Mouse (Mus musculus): Measurements from ENCODE around the gene Scamp4. TPM values are rescaled to one million over a fixed set of nuclear protein-coding genes. Genes with fewer than 3 reads are reported as not detected.

Scamp4 gene
- total RNA-seq, 1 experiment from 2014 or later: 7.4 TPM

DNA sequence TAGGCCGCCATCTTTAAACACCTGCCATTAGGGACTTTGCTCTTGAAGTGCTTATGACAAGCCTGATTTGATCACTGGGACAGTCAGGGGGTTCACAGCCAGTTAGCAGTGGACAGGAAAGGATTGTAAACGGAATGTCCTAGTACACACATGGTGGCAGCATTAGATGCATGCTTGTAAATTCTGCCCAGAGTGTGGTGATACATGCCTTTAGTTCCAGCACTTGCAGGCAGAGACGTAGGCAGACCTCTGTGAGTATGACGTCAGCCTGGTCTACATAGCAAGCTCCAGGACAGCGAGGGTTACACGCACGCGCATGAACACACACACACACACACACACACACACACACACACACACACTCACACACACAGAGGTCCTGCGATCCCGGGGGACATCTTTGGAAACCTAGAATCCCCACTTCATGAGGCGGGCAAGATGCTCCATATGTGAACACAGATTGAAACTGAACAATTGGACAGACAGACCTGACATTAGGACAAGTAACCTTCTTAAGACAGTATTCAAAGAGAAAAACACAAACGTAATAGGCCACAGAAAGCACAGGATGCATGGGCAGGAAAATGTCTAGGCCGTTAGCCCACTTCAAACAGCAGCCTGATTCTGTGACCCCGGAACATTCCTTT is 55.6 kb downstream of the Scamp4 start:
- no peak for ATAC-seq (replicated peaks in 1 of 2; ENCODE audit: insufficient read depth in 1 of 2, low FRiP score in 2 of 2, low TSS enrichment in 1 of 2, low read depth in 1 of 2, poor library complexity in 2 of 2, severe bottlenecking in 2 of 2)

DNA sequence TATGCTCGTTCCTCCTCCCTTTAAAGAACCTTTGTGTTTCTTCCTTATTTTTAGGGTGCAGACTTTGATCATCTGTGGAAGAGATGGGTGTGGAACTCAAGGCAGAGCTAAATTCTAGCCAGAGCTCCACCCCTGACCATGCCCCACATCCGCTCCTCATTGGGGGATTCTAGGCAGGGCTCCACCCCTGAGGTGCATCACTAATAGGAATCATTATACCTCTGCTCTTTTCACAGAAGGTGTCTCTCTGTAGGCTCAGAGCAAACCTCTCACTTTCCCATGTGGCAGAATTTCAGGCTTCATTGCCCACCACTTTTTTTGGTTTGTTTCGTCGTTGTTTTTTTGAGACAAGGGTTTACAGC is 56.1 kb downstream of the Scamp4 start:
- peak; percentile 24 to 49; a peak in 2 of 4 replicates for ATAC-seq (replicated peaks in 1 of 2; ENCODE audit: insufficient read depth in 1 of 2, low FRiP score in 2 of 2, low TSS enrichment in 1 of 2, low read depth in 1 of 2, poor library complexity in 2 of 2, severe bottlenecking in 2 of 2)

GRCm38 (mm10) chr10:80659213-80659612 is 56.5 kb downstream of the Scamp4 start:
- 0 out of 4 replicates have a peak, but pooled peaks of 1 of the 2 experiments have one; percentile 50 for ATAC-seq (replicated peaks in 1 of 2; ENCODE audit: insufficient read depth in 1 of 2, low FRiP score in 2 of 2, low TSS enrichment in 1 of 2, low read depth in 1 of 2, poor library complexity in 2 of 2, severe bottlenecking in 2 of 2)

DNA sequence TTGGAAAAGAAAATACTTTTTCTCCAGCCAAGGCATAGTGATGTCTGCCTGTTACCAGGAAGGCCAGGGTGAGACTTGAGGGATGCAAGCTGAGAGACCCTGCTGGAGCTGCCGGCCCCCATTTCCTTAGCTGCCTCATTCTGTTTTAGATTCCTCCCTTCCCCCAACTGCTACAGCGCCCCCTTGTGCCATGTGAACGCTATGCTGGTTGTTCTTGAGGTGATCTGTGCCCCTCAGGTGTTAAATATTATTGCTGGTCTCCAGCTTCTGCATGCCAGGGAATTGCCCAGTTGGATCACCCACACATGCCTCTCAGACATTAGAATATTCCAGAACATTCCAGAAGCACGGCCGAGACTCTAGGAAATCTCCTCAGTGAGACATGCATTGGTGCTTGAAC is 58.5 kb downstream of the Scamp4 start:
- no peak for ATAC-seq (replicated peaks in 1 of 2; ENCODE audit: insufficient read depth in 1 of 2, low FRiP score in 2 of 2, low TSS enrichment in 1 of 2, low read depth in 1 of 2, poor library complexity in 2 of 2, severe bottlenecking in 2 of 2)

- ATAC-seq (replicated peaks in 1 of 2; ENCODE audit: insufficient read depth in 1 of 2, low FRiP score in 2 of 2, low TSS enrichment in 1 of 2, low read depth in 1 of 2, poor library complexity in 2 of 2, severe bottlenecking in 2 of 2): no peak
Measured at GRCm38 (mm10) chr10:80663485-80664196, 61.0 kb downstream of the Scamp4 start.

- peak; percentile 37 to 56 for ATAC-seq (replicated peaks in 1 of 2; ENCODE audit: insufficient read depth in 1 of 2, low FRiP score in 2 of 2, low TSS enrichment in 1 of 2, low read depth in 1 of 2, poor library complexity in 2 of 2, severe bottlenecking in 2 of 2)
Measured at GRCm38 (mm10) chr10:80664197-80665015, 61.7 kb downstream of the Scamp4 start.

- ATAC-seq (replicated peaks in 1 of 2; ENCODE audit: insufficient read depth in 1 of 2, low FRiP score in 2 of 2, low TSS enrichment in 1 of 2, low read depth in 1 of 2, poor library complexity in 2 of 2, severe bottlenecking in 2 of 2): 0 out of 4 replicates have a peak, but pooled peaks of 1 of the 2 experiments have one; percentile 5
Measured at GRCm38 (mm10) chr10:80665016-80665380, 62.3 kb downstream of the Scamp4 start.

Other genes with a start within 250 kb of the Scamp4 start
- gene Plk5, start 246.4 kb upstream of the Scamp4 start, total RNA-seq (2017): not detected in 2 replicates
- 8.8 and 9.9 TPM in 2 replicates for gene Mex3d, start 215.2 kb upstream of the Scamp4 start, total RNA-seq (2017)
- 40.6 and 89.6 TPM in 2 replicates for gene Mbd3, start 203.3 kb upstream of the Scamp4 start, total RNA-seq (2017)
- 94.4 and 127 TPM in 2 replicates for gene Uqcr11, start 196.0 kb upstream of the Scamp4 start, total RNA-seq (2017)
- gene Tcf3, start 169.2 kb upstream of the Scamp4 start, total RNA-seq (2017): 52.6 and 54.4 TPM in 2 replicates
- gene Onecut3, start 108.0 kb upstream of the Scamp4 start, total RNA-seq (2017): not detected in 2 replicates
- not detected in 2 replicates for gene Atp8b3, start 63.7 kb upstream of the Scamp4 start, total RNA-seq (2017)
- 13.9 and 19.2 TPM in 2 replicates for gene Rexo1, start 41.3 kb upstream of the Scamp4 start, total RNA-seq (2017)
- 5.3 and 9.9 TPM in 2 replicates for gene Klf16, start 25.6 kb upstream of the Scamp4 start, total RNA-seq (2017)
- gene Abhd17a, start 12.5 kb upstream of the Scamp4 start, total RNA-seq (2017): 16.3 and 20.9 TPM in 2 replicates
- 0.94 TPM in 1 of 2 replicates, not detected in the other for gene Adat3, start within 50 bp of the Scamp4 start, total RNA-seq (2017)
- gene Gm49322, start 3.1 kb downstream of the Scamp4 start, total RNA-seq (2017): 0.31 and 0.60 TPM in 2 replicates
- gene Csnk1g2, start 20.0 kb downstream of the Scamp4 start, total RNA-seq (2017): 184 and 239 TPM in 2 replicates
- 13.6 and 35.8 TPM in 2 replicates for gene Btbd2, start 54.2 kb downstream of the Scamp4 start, total RNA-seq (2017)
- gene Mknk2, start 75.2 kb downstream of the Scamp4 start, total RNA-seq (2017): 52.4 and 75.9 TPM in 2 replicates
- gene Mob3a, start 99.1 kb downstream of the Scamp4 start, total RNA-seq (2017): 81.1 and 92.3 TPM in 2 replicates
- gene Izumo4, start 99.3 kb downstream of the Scamp4 start, total RNA-seq (2017): 9.5 and 10.4 TPM in 2 replicates
- 37.7 and 45.2 TPM in 2 replicates for gene Ap3d1, start 139.4 kb downstream of the Scamp4 start, total RNA-seq (2017)
- gene Dot1l, start 152.3 kb downstream of the Scamp4 start, total RNA-seq (2017): 12.0 and 13.0 TPM in 2 replicates
- 12.9 and 24.7 TPM in 2 replicates for gene Sf3a2, start 195.3 kb downstream of the Scamp4 start, total RNA-seq (2017)
- gene Plekhj1, start 195.8 kb downstream of the Scamp4 start, total RNA-seq (2017): 35.8 and 45.6 TPM in 2 replicates
- 0.15 TPM in 1 of 2 replicates, not detected in the other for gene Amh, start 202.4 kb downstream of the Scamp4 start, total RNA-seq (2017)
- gene Jsrp1, start 210.6 kb downstream of the Scamp4 start, total RNA-seq (2017): 0.50 and 0.94 TPM in 2 replicates
- 154 and 289 TPM in 2 replicates for gene Oaz1, start 223.8 kb downstream of the Scamp4 start, total RNA-seq (2017)
- gene Lingo3, start 241.2 kb downstream of the Scamp4 start, total RNA-seq (2017): 0.30 TPM in 1 of 2 replicates, not detected in the other